Mouse (Mus musculus): ENCODE measurements around the gene Antxr2.

- TF ChIP-seq CTCF (IDR thresholded peaks at IDR 0.05; ENCODE audit: low read depth), result no peak
- TF ChIP-seq EP300 (IDR thresholded peaks at IDR 0.05; ENCODE audit: low read depth), result no peak
These were observed 84.6 kb downstream of the Antxr2 start for GRCm38 (mm10) chr5:97946236-97946635.
